Mouse (Mus musculus) CH12.LX (cell line): ENCODE measurements around the gene Spx. TPM values are rescaled to one million over a fixed set of nuclear protein-coding genes. Genes with fewer than 3 reads are reported as not detected.

Experiments used
- DNase-seq: peaks from one replicate; pipeline ENCODE4 v3.0.0-alpha.2; 2013; ENCODE audit errors: extremely low read depth
- H3K27ac ChIP-seq: 2 replicates; pipeline ENCODE4 v1.5.1; 2012; ENCODE audit warnings: low read depth, mild to moderate bottlenecking, control low read depth, moderate library complexity; ENCODE audit not compliant: insufficient read depth
- H3K27me3 ChIP-seq: replicated peaks from 2 replicates; pipeline ENCODE3; 2012; ENCODE audit warnings: inconsistent platforms
- H3K36me3 ChIP-seq, 2 experiments: replicated peaks in 1 of 2; 2 replicates each; pipeline versions ENCODE3 to v1.6.1; 2012; ENCODE audit warnings: inconsistent platforms in 1 of 2, low read length in 1 of 2, mild to moderate bottlenecking in 1 of 2, mixed read lengths in 1 of 2, moderate library complexity in 1 of 2; ENCODE audit not compliant: control insufficient read depth in 1 of 2, insufficient read depth in 1 of 2
- H3K4me1 ChIP-seq, 2 experiments: 2 replicates each; pipeline ENCODE4 v1.6.1; 2012; ENCODE audit warnings: inconsistent platforms in 1 of 2, moderate library complexity in 1 of 2; ENCODE audit not compliant: insufficient read depth in 2 of 2, control insufficient read depth in 1 of 2
- H3K4me2 ChIP-seq: 2 replicates; pipeline ENCODE4 v1.6.1; 2012; ENCODE audit warnings: low read depth, mild to moderate bottlenecking, control low read depth; ENCODE audit not compliant: poor library complexity, insufficient read depth, severe bottlenecking
- H3K4me3 ChIP-seq, 3 experiments: fragments of 150-350 bp in 1 of 3; sonication (generic) in 1 of 3; replicated peaks in 1 of 3; 2 replicates each; pipeline versions ENCODE3 to v1.5.1; 2011 to 2012; ENCODE audit warnings: low read depth in 2 of 3, low read length in 2 of 3, mild to moderate bottlenecking in 2 of 3, moderate library complexity in 2 of 3, control low read depth in 1 of 3, improper control_type of control experiment in 1 of 3, inconsistent platforms in 1 of 3, mixed read lengths in 1 of 3; ENCODE audit not compliant: poor library complexity in 1 of 3
- H3K79me2 ChIP-seq: replicated peaks from 2 replicates; pipeline ENCODE4 v1.6.1; 2012; ENCODE audit warnings: mild to moderate bottlenecking, moderate library complexity; ENCODE audit not compliant: control insufficient read depth, poor library complexity, insufficient read depth, severe bottlenecking; ENCODE audit errors: extremely low read depth
- H3K9ac ChIP-seq: 2 replicates; pipeline ENCODE4 v1.6.1; 2012; ENCODE audit warnings: low read depth, mild to moderate bottlenecking, control low read depth, moderate library complexity; ENCODE audit not compliant: insufficient read depth
- H3K9me3 ChIP-seq: replicated peaks from 2 replicates; pipeline ENCODE3; 2012; ENCODE audit warnings: low read length, inconsistent platforms, mixed read lengths
- BHLHE40 ChIP-seq: IDR thresholded peaks from 2 replicates; pipeline ENCODE4 v1.6.1; 2011; ENCODE audit warnings: mild to moderate bottlenecking, low read depth, low read length, improper control_type of control experiment
- CHD1 ChIP-seq: IDR thresholded peaks from 2 replicates; pipeline ENCODE4 v1.6.1; 2012; ENCODE audit warnings: low read depth, low read length, improper control_type of control experiment, inconsistent platforms
- CTCF ChIP-seq, 2 experiments: IDR thresholded peaks in 1 of 2; conservative IDR thresholded peaks in 1 of 2; 2 replicates each; pipeline ENCODE4 v1.5.1; 2011 to 2012; ENCODE audit warnings: low read depth in 2 of 2, low read length in 2 of 2, improper control_type of control experiment in 1 of 2, inconsistent platforms in 1 of 2, mild to moderate bottlenecking in 1 of 2, moderate library complexity in 1 of 2
- E2F4 ChIP-seq: IDR thresholded peaks from 2 replicates; pipeline ENCODE4 v1.6.1; 2011; ENCODE audit warnings: low read depth, low read length, improper control_type of control experiment; ENCODE audit not compliant: insufficient replicate concordance
- ELF1 ChIP-seq: IDR thresholded peaks from 2 replicates; pipeline ENCODE4 v1.6.1; 2014; ENCODE audit warnings: low read depth, mild to moderate bottlenecking, inconsistent platforms, low read length, improper control_type of control experiment
- GABPA ChIP-seq: IDR thresholded peaks from 2 replicates; pipeline ENCODE4 v1.6.1; 2012; ENCODE audit warnings: low read depth, low read length, improper control_type of control experiment, inconsistent platforms; ENCODE audit not compliant: insufficient replicate concordance
- HCFC1 ChIP-seq: IDR thresholded peaks from 2 replicates; pipeline ENCODE4 v1.6.1; 2012; ENCODE audit warnings: low read depth, mild to moderate bottlenecking, inconsistent platforms, low read length, improper control_type of control experiment
- IRF4 ChIP-seq: IDR thresholded peaks from 2 replicates; pipeline ENCODE4 v1.6.1; 2014; ENCODE audit warnings: low read depth, mild to moderate bottlenecking, inconsistent platforms, low read length, improper control_type of control experiment
- JUN ChIP-seq: IDR thresholded peaks from 2 replicates; pipeline ENCODE4 v1.6.1; 2011; ENCODE audit warnings: low read depth, mild to moderate bottlenecking, low read length, improper control_type of control experiment, moderate library complexity; ENCODE audit not compliant: insufficient read depth
- JUND ChIP-seq: conservative IDR thresholded peaks from 2 replicates; pipeline ENCODE4 v1.6.1; 2011; ENCODE audit warnings: low read depth, low read length, improper control_type of control experiment
- KAT2A ChIP-seq: IDR thresholded peaks from 2 replicates; pipeline ENCODE4 v1.6.1; 2012; ENCODE audit warnings: low read length, improper control_type of control experiment, inconsistent platforms; ENCODE audit not compliant: insufficient replicate concordance
- MAFK ChIP-seq: IDR thresholded peaks from 2 replicates; pipeline ENCODE4 v1.6.1; 2011; ENCODE audit warnings: low read length, improper control_type of control experiment; ENCODE audit not compliant: insufficient replicate concordance
- MAX ChIP-seq: IDR thresholded peaks from 2 replicates; pipeline ENCODE4 v1.6.1; 2011; ENCODE audit warnings: low read length, improper control_type of control experiment
- MAZ ChIP-seq: IDR thresholded peaks from 2 replicates; pipeline ENCODE4 v1.6.1; 2012; ENCODE audit warnings: low read depth, mild to moderate bottlenecking, inconsistent platforms, low read length, improper control_type of control experiment, moderate library complexity
- MEF2A ChIP-seq: IDR thresholded peaks from 2 replicates; pipeline ENCODE4 v1.6.1; 2014; ENCODE audit warnings: low read depth, mild to moderate bottlenecking, inconsistent platforms, low read length, improper control_type of control experiment, borderline replicate concordance
- MXI1 ChIP-seq: IDR thresholded peaks from 2 replicates; pipeline ENCODE4 v1.6.1; 2011; ENCODE audit warnings: mild to moderate bottlenecking, low read depth, low read length, improper control_type of control experiment
- MYC ChIP-seq: IDR thresholded peaks from 2 replicates; pipeline ENCODE4 v1.6.1; 2011; ENCODE audit warnings: low read depth, mild to moderate bottlenecking, improper control_type of control experiment, low read length
- PAX5 ChIP-seq: IDR thresholded peaks from 2 replicates; pipeline ENCODE4 v1.6.1; 2012; ENCODE audit warnings: low read length, inconsistent platforms, mixed read lengths
- POLR2A ChIP-seq: IDR thresholded peaks from 2 replicates; pipeline ENCODE4 v1.6.1; 2011; ENCODE audit warnings: low read depth, mild to moderate bottlenecking, improper control_type of control experiment, low read length
- POLR2AphosphoS2 ChIP-seq: IDR thresholded peaks from 2 replicates; pipeline ENCODE4 v1.6.1; 2011; ENCODE audit warnings: low read depth, low read length, improper control_type of control experiment
- RAD21 ChIP-seq: IDR thresholded peaks from 2 replicates; pipeline ENCODE4 v1.6.1; 2011; ENCODE audit warnings: low read depth, mild to moderate bottlenecking, low read length, improper control_type of control experiment, moderate library complexity
- SIN3A ChIP-seq: IDR thresholded peaks from 2 replicates; pipeline ENCODE4 v1.6.1; 2012; ENCODE audit warnings: low read length, improper control_type of control experiment, inconsistent platforms
- SMC3 ChIP-seq: IDR thresholded peaks from 2 replicates; pipeline ENCODE4 v1.6.1; 2011; ENCODE audit warnings: low read depth, low read length, improper control_type of control experiment
- TBP ChIP-seq: conservative IDR thresholded peaks from 2 replicates; pipeline ENCODE4 v1.6.1; 2011; ENCODE audit warnings: low read depth, low read length, improper control_type of control experiment
- UBTF ChIP-seq: IDR thresholded peaks from 2 replicates; pipeline ENCODE4 v1.6.1; 2012; ENCODE audit warnings: low read depth, mild to moderate bottlenecking, inconsistent platforms, low read length, improper control_type of control experiment, moderate library complexity
- USF2 ChIP-seq: conservative IDR thresholded peaks from 2 replicates; pipeline ENCODE4 v1.6.1; 2011; ENCODE audit warnings: low read depth, low read length, improper control_type of control experiment
- ZMIZ1 ChIP-seq: IDR thresholded peaks from 2 replicates; pipeline ENCODE4 v1.6.1; 2012; ENCODE audit warnings: low read depth, mild to moderate bottlenecking, inconsistent platforms, low read length, improper control_type of control experiment
- ZNF384 ChIP-seq: IDR thresholded peaks from 2 replicates; pipeline ENCODE4 v1.6.1; 2012; ENCODE audit warnings: low read depth, low read length, improper control_type of control experiment, inconsistent platforms
- dilution Hi-C: fragments of 300-500 bp; cut with MboI; formaldehyde crosslinking; loops from 2 replicates; pipeline ENCODE4 v1.14.3; 2020; ENCODE audit warnings: low sequenced_read_pairs; ENCODE audit not compliant: extremely low pct_unique_long_range_greater_than_20kb, extremely low pct_ligation_motif_present
- in situ Hi-C: fragments of 300-500 bp; cut with MboI; formaldehyde crosslinking; loops from 3 replicates; pipeline ENCODE4 v1.14.3; 2019; ENCODE audit warnings: low sequenced_read_pairs, low pct_ligation_motif_present, low pct_unique_long_range_greater_than_20kb, mixed read lengths
- polyA plus RNA-seq: library from polyadenylated mRNA; unstranded; fragments of >175 nt; gene quantifications from 2 replicates; pipeline ENCODE4 v1.2.1, GENCODE M21; 2012; ENCODE audit warnings: low read depth; ENCODE audit not compliant: insufficient read length
- total RNA-seq, 2 experiments: library from RNA; depleted of rRNA; stranded (reverse); fragments of 300-350 nt in 1 of 2; fragments of >200 nt in 1 of 2; gene quantifications; 2 replicates each; pipeline ENCODE4 v1.2.3; 2012 to 2014

Spx gene
- total and polyA plus RNA-seq, 3 experiments: 0.16 to 0.51 TPM; not detected in 1

DNA sequence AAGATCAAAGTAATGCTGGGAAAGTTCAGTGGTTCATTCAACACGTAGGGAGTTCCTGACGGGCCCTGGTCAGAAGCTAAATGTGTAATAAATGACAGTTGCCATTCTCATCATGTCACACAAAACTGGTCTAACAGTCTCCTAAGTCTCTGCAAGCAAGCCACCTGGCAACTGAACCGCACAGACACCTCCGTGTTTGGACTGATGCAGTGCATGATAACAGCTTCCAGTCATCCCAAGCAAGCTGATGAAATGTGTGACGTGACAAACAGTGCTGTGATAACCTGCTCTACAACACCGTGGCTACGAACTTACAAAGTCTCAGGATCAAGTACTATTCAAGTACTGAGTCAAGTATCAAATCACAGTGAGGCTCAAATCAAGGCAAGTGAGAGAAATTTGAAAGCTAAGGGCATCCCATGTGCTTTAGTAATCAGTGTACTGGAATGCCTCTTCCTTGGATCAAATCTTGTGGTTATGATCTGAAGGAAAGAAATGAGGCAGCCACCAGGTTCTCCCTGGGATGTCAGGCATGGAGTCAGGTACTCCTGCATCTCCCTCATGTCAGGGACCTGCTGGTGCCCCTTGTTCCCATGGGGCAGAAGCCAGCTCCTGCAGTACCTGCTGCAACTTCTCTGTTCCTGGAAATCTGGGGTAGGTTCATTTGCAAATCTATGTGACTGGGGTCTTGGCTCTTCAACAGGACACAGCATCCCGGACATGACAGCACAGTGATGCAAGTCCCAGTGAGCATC lies 34.5 kb upstream of the Spx start:
- Histone ChIP-seq H3K4me2 (no peak overlapping the region), H3K36me3 (peaks cover 44 to 89% of the 10 kb centered on the region in 2 experiments), H3K9ac (no peak overlapping the region), H3K27ac (no peak overlapping the region), H3K27me3 (no peaks in the 10 kb centered on the region), H3K4me3 (no peak overlapping the region), H3K4me1 (no peaks in the 10 kb centered on the region), H3K79me2 (peaks cover 3% of the 10 kb centered on the region), H3K9me3 (no peaks in the 10 kb centered on the region)
- dilution Hi-C loops (no loop called here), in situ Hi-C loops (no loop called here)
- DNase-seq: no peak
- TF ChIP-seq KAT2A: no peak
- no peak for TF ChIP-seq POLR2A
- no peak for TF ChIP-seq ELF1
- no peak for TF ChIP-seq SIN3A
- TF ChIP-seq MXI1: no peak
- no peak for TF ChIP-seq BHLHE40
- no peak for TF ChIP-seq CHD1
- no peak for TF ChIP-seq HCFC1
- TF ChIP-seq ZNF384: no peak
- TF ChIP-seq SMC3: no peak
- no peak for TF ChIP-seq MAFK
- TF ChIP-seq GABPA: no peak
- no peak for TF ChIP-seq USF2
- TF ChIP-seq MEF2A: no peak
- TF ChIP-seq JUN: no peak
- no peak for TF ChIP-seq IRF4
- TF ChIP-seq MAX: no peak
- no peak for TF ChIP-seq ZMIZ1
- TF ChIP-seq POLR2AphosphoS2: no peak

GRCm38 (mm10) chr6:142379961-142380360 lies 33.3 kb upstream of the Spx start:
- in situ Hi-C loops: no loop called here
- Histone ChIP-seq H3K79me2 (peaks cover 3% of the 10 kb centered on the region), H3K9ac (no peak overlapping the region), H3K36me3 (peaks cover 33 to 85% of the 10 kb centered on the region in 2 experiments), H3K27ac (no peak overlapping the region), H3K27me3 (no peaks in the 10 kb centered on the region), H3K4me2 (no peak overlapping the region), H3K4me3 (no peak overlapping the region), H3K9me3 (no peaks in the 10 kb centered on the region), H3K4me1 (peaks cover 0 to 4% of the 10 kb centered on the region in 2 experiments; a peak in 1 of 4 replicates)
- dilution Hi-C loops: no loop called here
- TF ChIP-seq MAZ: no peak
- no peak for TF ChIP-seq RAD21
- no peak for TF ChIP-seq E2F4
- no peak for TF ChIP-seq JUND
- no peak for TF ChIP-seq KAT2A
- TF ChIP-seq TBP: no peak
- no peak for TF ChIP-seq UBTF
- no peak for TF ChIP-seq MXI1
- TF ChIP-seq PAX5: no peak
- TF ChIP-seq MAX: no peak
- TF ChIP-seq CTCF (conservative IDR thresholded peaks at IDR 0.05 in 1 of 2, IDR thresholded peaks at IDR 0.05 in 1 of 2; ENCODE audit: low read depth in 2 of 2, low read length in 2 of 2): no peak
- no peak for TF ChIP-seq BHLHE40
- TF ChIP-seq MYC: no peak
- TF ChIP-seq IRF4: no peak
- no peak for DNase-seq
